Mouse (Mus musculus) intestine, embryonic 14.5 days (tissue): ENCODE measurements around the gene Krtap24-1. TPM values are rescaled to one million over a fixed set of nuclear protein-coding genes. Genes with fewer than 3 reads are reported as not detected.

Source experiments
- polyA plus RNA-seq: library from polyadenylated mRNA; unstranded; fragments of >200 nt; fragmentation: Nextera tagmentation; extraction: Ambion mirVana; gene quantifications from 2 replicates; pipeline ENCODE4 v1.2.1, GENCODE M21; 2014

The Krtap24-1 gene
- polyA plus RNA-seq, 1 experiment from 2014 or later: not detected

Other genes with a start within 250 kb of the Krtap24-1 start
- gene Cldn17, start 105.3 kb downstream of the Krtap24-1 start, polyA plus RNA-seq: not detected in 2 replicates
- gene Cldn8, start 49.1 kb downstream of the Krtap24-1 start, polyA plus RNA-seq: 42.0 and 49.3 TPM in 2 replicates
- not detected in 2 replicates for gene 2310079G19Rik, start 15.4 kb upstream of the Krtap24-1 start, polyA plus RNA-seq
- not detected in 2 replicates for gene Krtap26-1, start 35.5 kb upstream of the Krtap24-1 start, polyA plus RNA-seq
- gene Krtap27-1, start 59.4 kb upstream of the Krtap24-1 start, polyA plus RNA-seq: not detected in 2 replicates
- gene 2310061N02Rik, start 95.7 kb upstream of the Krtap24-1 start, polyA plus RNA-seq: not detected in 2 replicates
- gene Krtap13-1, start 116.6 kb upstream of the Krtap24-1 start, polyA plus RNA-seq: not detected in 2 replicates
- gene Krtap13, start 139.4 kb upstream of the Krtap24-1 start, polyA plus RNA-seq: not detected in 2 replicates
- not detected in 2 replicates for gene 2310034C09Rik, start 146.6 kb upstream of the Krtap24-1 start, polyA plus RNA-seq
- not detected in 2 replicates for gene 2310057N15Rik, start 161.9 kb upstream of the Krtap24-1 start, polyA plus RNA-seq
- not detected in 2 replicates for gene Gm5965, start 165.6 kb upstream of the Krtap24-1 start, polyA plus RNA-seq
- gene Gm20741, start 199.9 kb upstream of the Krtap24-1 start, polyA plus RNA-seq: not detected in 2 replicates
- gene Krtap15, start 207.9 kb upstream of the Krtap24-1 start, polyA plus RNA-seq: not detected in 2 replicates
- not detected in 2 replicates for gene Krtap14, start 213.9 kb upstream of the Krtap24-1 start, polyA plus RNA-seq